Mouse (Mus musculus): Measurements from ENCODE around the gene Thada. TPM values are rescaled to one million over a fixed set of nuclear protein-coding genes. Genes with fewer than 3 reads are reported as not detected.

Gene Thada
- total RNA-seq, 2 experiments from 2014 or later, result 12.9 to 15.2 TPM

DNA sequence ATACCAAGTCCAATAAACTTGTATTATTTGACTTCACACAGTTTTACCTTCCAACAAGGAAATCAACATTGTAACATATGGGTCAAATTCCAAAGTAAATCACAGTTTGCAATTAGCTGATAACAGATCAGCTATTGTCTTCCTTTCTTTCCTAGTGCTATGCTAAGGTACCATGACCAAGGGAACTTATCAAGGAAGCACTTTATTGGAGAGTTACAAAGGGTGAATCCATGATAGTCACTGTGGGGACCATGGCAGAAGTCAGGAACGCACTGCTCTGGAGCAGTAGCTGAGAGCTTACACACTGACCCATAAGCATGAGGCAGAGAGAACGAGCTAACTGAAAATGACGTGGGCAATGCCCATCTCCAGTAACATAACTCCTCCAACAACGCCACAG is 89.1 kb downstream of the Thada start:
- DNase-seq (ENCODE audit: low spot score in 2 of 2), result no peak

DNA sequence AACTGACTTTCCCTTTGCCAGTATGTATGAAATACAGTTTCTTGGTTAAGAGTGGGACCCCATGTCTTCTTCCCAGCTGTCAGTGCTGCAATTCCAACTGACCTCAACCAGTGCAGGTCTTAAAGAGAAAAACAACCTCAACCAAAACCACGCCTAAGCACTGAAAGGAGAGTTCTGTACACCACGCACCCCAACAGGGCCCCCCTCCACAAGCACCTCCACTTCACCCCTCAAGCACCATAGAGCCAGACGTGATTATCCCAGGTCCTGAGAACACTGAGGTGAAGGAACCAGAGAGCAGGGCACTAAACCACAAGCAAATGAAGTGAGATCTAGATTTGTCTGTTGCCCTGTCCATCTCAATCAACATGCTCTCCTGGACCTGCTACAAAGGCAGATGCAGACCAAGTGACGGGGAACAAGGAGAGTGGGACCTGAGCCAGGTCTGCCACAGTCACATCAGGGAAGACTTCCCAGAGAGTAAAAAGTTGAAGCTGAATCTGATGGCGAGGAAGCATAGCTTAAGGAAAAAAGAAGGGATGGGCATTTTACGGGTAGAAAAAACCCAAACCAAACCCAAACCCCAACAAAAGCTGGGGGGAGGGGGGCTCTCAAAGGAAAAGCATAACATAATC is 93.5 kb downstream of the Thada start:
- no peak for DNase-seq (ENCODE audit: low spot score in 2 of 2)

DNA sequence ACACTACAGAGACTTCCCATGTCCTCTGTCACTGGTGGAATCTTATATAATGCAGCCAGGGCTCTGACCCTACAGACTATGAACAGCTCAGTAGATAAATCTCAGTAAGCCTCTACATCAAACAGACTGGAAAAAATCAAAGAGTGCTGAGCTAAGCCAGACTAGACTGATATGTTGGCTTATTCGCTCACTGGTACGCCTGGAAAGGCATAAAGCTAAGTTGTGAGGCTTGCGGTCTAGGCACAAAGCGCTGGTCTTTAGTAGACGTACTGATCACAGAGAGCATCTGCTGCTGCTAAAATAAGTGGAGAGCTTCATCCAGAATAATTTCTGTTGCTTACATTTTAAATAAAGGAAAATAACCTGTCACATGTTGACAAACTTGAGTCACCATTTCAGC is 95.6 kb downstream of the Thada start:
- no peak for DNase-seq (ENCODE audit: low spot score in 2 of 2)

DNA sequence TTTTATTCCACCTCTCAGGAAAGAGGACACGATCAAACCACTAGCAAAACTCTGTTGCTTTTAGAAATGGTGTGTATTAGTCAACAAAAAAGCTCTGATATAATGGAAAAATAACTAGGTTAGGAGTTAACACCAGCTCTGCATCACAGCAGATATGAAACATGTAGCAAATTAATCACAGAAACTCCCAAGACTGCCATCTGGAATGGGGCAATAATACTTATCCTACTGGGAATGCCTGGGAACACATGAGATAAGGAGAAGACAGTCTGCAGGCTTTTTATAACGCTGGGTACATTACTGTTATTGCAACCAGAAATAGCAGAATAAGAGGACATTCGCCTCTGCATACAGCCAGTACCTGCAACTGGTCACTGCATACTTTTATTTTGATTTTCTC is 96.2 kb downstream of the Thada start:
- DNase-seq (ENCODE audit: low spot score in 2 of 2), result no peak

DNA sequence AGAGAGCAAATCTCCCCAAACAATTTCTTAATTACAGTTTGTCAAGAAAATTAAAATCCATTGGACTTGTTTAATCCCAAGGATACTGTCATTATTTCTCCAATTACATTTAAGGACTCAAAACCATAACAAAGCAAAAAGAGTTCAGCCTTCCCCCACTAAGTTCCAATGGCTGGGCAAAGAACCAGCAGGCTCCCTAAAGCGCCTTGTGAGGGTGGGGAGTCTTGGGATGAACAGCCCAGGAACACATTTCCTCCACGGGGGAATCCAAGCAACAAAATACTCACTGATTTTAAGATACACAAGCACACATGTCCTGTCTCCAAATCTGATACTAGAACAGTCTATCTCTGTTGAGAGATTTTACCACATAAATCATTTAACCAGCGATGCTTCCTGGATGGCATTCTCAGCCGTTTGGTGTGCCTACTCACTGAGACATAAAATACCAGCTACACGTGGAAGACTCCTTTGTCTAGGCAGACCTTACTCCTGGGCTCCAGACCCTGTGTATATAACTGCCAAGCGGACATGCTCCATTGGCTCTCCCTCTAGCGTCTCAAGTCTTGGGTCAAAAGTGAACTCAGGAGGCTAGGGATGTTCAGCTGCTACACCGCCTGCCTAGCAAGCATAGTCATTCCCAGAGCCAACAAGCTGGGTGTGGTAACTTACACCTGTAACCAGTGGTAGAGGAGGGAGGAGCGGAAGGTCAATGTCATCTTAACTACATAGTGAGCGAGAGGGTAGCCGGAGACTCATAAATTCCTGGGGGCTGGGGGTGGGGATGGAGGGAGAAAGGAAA is 97.6 kb downstream of the Thada start:
- DNase-seq (ENCODE audit: low spot score in 2 of 2), result no peak

DNA sequence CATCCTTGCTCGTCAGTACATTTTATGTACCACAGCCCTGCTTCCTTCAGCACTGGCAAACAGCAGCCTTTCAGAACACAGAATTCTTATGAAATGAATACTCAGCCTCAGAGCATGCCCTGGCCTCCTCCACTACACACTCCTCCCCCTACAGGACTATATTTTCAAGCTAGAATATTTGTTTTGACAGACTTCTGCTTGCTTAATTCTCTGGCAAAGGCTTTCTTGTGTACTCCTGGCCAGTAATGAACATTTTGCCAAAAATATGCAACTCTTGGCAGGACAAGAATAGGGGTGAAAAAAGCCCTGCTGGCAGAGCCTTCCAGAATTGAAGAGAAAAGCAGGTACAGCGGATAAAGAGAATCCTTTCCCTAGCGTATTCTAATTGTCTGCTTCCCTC is 98.3 kb downstream of the Thada start:
- no peak for DNase-seq (ENCODE audit: low spot score in 2 of 2)

DNA sequence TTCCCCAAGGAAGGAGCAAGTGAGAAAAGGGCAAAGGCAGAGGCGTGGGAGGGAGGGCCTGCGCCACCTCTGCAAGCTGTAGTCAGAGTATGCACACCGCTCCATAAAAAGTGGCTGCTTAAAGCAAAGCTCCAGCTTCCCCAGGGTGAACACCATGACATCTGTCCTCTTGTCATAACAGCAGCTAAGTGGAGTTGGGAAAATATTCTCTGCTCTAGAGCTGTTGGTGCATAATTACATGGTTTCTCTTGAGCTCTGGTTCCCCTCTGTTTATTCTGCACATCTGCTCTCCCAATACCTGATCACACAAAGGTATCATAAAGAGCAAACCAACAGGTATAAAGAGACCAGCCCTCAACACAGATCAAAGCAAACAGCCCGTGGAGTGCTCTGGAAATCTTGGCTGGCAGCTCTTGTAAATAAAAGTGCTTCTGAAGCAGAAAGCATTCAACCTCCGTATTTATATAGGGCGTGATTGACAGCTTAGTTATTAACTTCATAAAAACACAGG is 100.2 kb downstream of the Thada start:
- no peak for DNase-seq (ENCODE audit: low spot score in 2 of 2)

DNA sequence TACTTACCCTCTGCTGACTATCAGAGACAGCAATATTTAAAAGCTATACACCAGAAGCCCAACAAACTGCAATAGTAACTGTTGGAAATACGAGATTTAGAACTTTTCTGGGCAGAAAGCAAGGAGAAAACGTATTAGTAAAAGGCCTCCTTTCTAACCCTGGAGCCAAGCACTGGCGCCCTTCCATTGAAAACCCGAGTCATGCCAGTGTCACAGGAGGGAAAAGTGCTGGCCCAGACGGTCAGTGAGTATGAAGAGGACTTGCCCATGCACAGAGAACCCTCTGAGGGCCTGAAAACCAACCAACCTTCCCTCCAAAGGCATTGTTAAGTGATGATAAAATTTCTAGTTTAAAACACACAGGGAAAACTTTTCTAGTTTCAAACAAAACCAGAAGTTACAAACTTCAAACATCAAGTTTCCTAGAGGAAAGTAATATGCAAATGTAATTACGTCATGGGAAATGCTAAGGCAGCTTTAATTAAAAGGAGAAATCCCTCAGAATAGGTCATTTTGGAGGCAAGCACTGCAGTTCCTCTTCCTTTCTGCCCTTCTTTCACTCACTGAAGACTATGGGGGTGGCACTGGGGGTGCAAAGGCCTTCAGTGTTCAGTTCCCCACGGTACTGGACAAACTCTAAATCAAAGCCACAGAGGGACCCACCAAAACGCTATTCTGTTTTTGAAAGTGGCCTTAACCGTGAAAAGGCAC is 100.8 kb downstream of the Thada start:
- no peak for DNase-seq (ENCODE audit: low spot score in 2 of 2)

DNA sequence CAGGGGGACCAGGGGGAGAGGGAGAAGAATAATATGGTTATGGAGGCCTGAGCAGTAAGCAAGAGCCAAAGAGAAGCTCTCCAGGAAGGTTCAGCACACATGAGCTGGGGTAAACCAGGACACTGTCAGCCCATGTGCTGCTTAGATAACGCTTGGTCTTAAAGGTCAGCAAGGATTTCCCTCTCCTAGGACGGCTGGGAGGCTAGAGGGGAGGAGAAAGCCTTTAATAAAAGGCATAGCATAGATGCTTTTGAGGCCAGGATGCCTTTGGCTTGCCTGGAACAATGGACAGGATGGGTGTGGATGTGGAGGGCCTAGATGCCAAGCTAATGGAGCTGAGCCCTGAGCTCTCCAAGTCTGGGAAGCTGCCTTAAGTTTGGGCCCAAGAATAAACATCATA is 102.6 kb downstream of the Thada start:
- DNase-seq (ENCODE audit: low spot score in 2 of 2), result no peak

DNA sequence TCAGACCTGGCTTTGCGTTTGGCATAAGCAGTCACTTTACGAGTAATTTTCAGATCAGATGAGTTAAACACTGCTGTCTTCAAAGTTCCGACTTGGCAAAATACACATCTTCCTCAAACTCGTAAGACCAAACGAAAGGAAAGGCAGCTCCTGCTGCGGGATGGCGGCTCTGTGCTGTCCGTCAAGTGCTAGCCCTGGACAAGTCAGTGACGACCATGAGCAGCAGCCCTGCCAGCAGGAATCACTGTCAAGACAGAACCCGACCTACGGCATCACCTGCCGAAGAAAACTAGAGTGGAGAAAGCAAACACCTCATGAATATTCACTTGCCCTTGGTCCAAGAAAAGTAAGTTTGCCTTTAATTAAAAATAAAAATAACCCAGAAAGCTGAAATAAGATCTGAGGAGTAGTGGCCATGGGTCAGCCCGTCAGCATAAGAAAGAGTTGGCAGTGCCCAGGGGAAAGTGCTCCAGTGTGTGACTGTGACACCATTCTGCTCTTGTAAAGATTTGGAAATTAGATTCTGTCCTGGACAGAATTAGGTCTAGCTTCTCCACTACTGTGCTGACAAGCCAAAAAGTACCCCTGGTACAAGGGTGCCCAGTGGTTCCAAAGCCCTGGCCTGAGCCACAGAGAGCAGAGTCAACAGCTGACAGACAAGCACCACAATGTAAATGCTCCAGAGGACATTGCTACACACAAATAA is 103.3 kb downstream of the Thada start:
- no peak for DNase-seq (ENCODE audit: low spot score in 2 of 2)

DNA sequence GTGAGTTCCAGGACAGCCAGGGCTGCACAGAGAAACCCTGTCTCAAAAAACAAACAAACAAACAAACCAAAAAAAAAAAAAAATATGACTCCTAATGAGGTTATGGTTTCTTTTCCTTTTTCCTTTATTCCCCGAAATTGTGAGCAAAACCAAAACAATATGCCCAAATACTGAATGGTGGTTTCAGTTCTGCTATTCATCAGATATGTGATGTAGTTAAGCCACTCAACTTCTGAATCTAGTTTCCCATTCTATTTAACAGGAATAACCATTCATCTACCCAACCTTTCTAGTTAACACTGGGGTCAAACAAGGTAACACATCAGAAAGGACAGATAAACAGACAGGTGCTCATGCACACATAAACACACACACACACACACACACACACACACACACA is 105.0 kb downstream of the Thada start:
- no peak for DNase-seq (ENCODE audit: low spot score in 2 of 2)

DNA sequence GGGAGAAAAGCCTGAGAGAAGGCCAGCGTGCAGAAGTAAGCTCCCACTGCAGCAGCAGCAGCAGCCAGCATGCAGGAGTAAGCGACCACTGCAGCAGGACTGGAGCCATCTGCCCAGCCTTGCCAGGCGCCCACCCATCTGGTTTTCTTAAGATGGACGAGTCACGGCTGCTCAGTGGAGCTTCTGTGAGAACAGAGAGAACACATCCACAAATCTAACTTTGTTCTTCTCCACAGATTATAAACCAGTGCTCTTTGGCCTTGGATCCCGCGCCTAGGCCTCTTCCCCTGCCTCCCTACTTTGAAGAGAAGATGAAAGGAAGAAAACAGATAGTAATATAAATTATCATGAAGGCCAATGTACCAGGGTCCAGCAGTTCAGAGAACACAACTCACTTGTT is 106.2 kb downstream of the Thada start:
- DNase-seq (ENCODE audit: low spot score in 2 of 2), result no peak

DNA sequence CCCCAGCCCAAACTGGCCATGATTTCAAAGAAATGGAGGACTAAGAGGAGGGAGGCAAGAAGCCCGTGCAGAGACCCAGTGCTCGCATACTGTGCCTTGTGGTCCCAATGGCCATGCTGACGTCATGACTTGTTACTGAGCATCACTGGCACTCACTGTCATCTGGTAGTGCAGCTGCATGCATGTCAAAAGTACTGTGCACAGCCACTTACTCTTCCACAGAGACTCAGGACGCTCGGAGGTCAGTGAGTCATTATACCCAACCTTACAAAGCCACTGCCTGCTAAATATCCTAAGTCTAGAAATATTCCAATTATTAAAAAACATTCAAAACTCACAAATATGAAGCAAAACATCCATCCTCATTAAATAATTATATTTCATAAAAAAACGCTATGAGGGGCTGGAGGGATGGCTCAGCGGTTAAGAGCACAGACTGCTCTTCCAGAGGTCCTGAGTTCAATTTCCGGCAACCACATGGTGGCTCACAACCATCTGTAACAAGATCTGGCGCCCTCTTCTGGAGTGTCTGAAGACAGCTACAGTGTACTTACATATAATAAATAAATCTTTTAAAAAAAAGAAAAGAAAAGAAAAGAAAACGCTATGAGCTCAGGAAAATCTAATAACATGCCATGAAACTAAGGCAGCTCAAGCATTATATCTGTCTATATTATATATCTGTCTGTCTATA is 106.9 kb downstream of the Thada start:
- DNase-seq (ENCODE audit: low spot score in 2 of 2), result no peak

DNA sequence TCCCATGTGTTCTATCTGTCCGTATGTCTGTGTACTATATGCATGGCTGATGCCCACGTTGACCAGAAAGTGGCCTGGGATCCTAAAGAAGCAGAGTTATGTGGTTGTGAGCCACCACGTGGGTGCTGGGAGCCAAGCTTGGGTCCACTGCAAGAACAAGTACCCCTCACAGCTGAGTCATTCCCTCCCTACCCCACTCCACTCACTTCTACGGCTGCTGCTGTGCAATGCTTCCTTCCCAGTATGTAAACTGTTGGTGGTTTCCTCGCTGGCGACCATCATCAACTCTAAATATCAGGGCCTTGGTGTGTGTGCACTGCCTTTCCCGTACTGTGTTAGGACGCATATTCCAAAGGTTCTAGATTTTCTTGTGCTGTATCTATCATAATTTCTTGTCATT is 108.2 kb downstream of the Thada start:
- DNase-seq (ENCODE audit: low spot score in 2 of 2), result no peak

DNA sequence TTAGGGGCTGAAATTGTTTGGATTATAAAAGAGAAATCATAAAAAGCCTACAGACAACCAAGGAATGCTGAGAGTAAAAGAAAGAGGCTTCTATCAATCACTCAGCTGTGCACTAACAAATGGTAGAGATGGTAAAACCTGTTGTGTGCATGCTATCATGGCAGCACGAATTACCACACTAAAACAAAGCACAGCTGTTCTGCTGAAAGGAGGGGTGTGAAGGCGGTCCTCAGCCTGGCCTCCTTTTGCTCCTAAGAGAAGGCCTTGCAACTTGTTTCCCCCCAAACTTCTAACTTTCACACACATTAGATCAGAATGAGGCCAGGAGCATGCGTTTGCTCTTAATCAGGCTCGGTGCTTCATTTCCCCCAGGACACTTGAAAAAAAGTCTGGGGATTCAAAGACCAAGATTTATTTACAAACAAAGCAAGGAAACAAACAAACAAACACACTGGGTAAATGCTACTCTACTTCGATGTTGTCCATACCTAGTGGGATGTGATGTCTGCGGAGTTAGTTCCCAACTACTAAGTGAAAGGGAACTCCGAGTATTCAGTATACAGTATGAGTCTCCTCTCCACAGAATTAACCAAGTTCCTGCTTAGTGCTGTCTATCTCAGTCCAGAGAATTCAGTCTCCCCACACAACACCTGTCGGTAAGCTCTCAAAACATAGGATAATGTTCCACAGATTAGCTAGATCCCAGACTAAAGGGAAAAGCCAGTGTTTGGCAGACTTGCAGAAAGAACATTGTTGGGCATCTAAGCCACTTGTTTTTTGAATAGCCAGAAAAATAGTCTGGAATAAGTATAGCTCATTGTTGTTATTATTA is 109.7 kb downstream of the Thada start:
- no peak for DNase-seq (ENCODE audit: low spot score in 2 of 2)

DNA sequence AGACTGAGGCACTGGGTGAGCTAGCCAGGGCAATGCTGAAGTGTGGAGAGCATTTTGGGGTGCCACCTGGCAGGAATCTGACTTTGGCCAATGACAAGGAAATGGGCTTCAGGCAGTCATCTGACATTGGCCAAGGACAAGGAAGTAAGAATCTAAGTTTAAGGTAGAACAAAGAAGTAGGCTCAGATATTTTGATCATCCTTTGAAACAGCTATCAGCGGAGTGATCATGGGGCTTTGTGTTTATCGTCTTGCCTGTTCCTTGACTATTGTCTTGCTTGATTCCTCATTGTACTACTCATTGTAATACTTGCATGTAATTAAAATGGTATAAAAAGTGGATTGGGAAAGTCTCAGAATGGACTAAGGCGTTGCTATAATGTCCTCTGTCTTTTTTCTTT is 111.0 kb downstream of the Thada start:
- no peak for DNase-seq (ENCODE audit: low spot score in 2 of 2)

DNA sequence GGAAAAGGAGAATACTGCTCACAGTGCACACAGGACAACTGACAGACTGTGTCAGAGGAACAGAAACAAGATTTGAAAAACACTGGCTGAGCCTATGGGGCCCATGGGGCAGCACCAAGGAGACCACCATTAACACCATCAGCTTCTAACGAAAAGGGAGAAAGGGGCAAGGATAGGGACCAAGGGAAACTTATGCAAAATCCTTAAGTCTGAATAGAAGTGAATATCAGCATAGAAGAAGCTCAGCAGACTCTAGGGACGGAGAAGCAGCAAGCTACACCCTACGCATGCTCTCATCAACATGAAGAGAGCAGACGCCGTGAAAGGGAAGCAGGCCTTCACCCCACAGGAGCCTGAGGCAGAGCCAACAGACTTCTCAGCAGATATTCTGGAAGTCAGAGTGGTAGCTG is 112.1 kb downstream of the Thada start:
- no peak for DNase-seq (ENCODE audit: low spot score in 2 of 2)

DNA sequence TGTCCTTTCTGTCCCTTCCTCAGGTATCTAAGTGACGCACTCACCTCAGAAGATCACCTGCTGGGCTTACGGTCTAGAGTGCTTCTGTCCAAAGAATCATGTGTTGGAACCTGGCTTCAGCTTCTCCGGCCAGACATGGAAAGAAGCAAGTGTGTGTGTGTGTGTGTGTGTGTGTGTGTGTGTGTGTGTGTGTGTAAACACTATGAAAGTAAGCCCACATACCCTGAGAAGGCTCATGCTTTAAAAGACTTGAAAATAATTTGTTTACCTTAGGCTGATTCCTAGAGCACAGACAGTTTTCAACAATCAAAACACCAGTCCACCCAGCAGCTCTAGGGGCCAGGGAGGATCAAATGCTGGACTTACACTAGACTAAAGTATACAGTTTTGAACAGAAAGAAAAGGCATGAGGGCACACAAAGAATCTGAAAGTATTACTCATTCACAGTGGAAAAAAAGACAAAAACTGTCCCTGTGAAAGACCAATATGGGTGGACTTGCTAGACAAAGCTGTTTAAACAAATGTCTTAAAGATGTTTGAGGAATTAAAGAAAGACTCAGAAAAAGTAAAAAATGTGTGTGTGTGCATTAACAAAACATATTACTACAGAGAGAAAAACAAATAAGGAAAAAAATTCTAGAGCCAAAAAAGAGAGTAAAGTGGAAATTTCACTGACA is 112.6 kb downstream of the Thada start:
- DNase-seq (ENCODE audit: low spot score in 2 of 2), result no peak

DNA sequence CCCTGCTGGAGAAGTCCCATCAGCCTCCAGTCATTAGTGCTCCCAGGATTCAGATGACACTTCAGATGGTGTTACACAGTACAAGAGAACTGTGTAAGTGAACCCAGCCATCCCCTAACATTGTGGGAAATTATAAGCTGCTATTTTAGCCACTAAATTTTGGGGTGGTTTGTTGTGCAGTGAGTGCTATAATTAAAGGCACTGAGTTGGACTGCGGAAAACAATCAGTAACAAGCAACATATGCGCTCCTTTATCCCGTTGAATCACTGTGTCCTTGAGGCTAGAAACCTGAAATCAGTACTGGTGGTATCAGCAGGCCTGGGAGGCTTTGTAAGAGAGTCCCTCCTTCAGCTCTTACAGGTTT is 113.2 kb downstream of the Thada start:
- DNase-seq (ENCODE audit: low spot score in 2 of 2), result no peak

Data from layer of hippocampus, adult 18-20 months (tissue).